Mouse (Mus musculus) frontal cortex, adult (tissue): Measurements from ENCODE around the gene Raet1e.
"Not testable (repeated sequence)": the region's sequence is repeated elsewhere in the genome, so short reads cannot be mapped to it uniquely, and the experiment has no call there.

Experiments
- ATAC-seq: cut with Nextera tagmentation; 2 replicates; pipeline ENCODE4 v1.9.2; 2017; ENCODE audit warnings: mild to moderate bottlenecking, moderate library complexity, mixed read lengths; ENCODE audit not compliant: low TSS enrichment

Raet1e gene

DNA sequence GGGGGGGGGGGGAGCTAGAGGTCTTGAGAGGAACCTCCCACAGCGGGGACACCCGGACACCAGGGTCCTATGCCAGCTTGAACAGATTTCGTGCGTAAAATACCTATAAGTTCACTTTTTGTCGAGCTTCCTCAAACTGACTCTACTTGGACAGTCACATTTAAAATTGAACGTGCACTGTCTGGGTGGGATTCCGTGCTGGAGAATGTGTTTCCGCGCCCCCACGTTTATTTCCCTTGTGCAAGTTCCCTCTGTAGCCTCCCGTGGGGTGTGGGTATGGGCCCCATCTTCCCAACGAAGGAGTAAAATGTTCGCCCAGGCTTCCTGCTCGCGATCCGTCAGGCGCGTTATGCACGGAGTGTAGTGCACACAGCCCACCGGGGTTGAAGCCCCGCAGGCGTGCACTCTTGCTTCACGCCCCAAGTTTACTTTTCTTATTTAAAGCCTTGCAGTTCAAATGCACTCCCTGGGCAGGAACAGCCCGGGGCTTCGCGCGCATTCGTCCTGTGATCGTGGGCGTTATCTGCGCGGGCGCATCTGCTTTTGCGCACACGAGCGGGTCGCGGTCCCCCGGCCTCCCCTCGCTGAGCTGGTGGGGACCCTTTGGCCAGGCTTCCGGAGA, 115.4 kb downstream of the Raet1e start:
- no peak for ATAC-seq

GRCm38 (mm10) chr10:22274445-22275057, 116.2 kb downstream of the Raet1e start:
- ATAC-seq, result no peak

GRCm38 (mm10) chr10:22278468-22278867, 120.1 kb downstream of the Raet1e start:
- ATAC-seq, result not testable (repeated sequence)

- ATAC-seq, result peak; percentile 81
Observed at GRCm38 (mm10) chr10:22282816-22283215, 124.4 kb downstream of the Raet1e start.

GRCm38 (mm10) chr10:22295676-22296075, 137.3 kb downstream of the Raet1e start:
- ATAC-seq, result no peak

DNA sequence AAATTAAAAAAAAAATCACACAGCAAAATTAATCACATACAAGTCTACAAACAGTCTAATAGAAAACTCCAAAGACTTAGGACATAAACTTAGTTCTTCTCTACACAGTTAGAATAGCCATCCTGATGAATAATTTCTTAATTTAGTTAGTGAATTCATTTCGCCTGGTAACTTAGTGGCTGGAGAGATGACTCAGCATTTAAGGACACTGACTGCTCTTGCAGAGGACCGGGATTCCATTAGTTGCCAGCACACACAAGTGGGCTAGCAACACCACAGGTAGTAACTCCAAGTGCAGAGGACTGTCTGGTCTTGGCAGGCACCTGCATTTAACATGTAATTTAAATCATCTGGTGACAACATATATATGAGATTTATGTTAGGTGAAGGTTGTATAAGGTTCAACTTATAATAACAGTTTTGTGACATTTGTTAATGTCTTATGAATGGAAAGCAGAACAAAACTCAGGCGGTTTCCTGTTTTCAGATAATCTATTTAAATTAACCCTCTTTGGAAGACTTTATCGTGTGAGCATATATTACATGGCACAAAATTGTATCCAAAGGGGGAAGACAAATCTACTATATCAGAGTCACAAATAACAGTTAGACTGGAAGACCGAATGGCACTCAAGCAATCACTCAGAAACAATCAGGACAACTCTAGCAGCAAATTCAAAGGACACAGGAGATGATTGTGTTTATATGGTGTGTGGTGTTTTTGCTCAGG, 138.8 kb downstream of the Raet1e start:
- no peak for ATAC-seq

GRCm38 (mm10) chr10:22297766-22298461, 139.5 kb downstream of the Raet1e start:
- peak; percentile 93 for ATAC-seq

GRCm38 (mm10) chr10:22299324-22299723, 141.0 kb downstream of the Raet1e start:
- ATAC-seq, result no peak

GRCm38 (mm10) chr10:22301641-22302040, 143.3 kb downstream of the Raet1e start:
- ATAC-seq, result no peak

GRCm38 (mm10) chr10:22302344-22303057, 144.1 kb downstream of the Raet1e start:
- no peak for ATAC-seq

DNA sequence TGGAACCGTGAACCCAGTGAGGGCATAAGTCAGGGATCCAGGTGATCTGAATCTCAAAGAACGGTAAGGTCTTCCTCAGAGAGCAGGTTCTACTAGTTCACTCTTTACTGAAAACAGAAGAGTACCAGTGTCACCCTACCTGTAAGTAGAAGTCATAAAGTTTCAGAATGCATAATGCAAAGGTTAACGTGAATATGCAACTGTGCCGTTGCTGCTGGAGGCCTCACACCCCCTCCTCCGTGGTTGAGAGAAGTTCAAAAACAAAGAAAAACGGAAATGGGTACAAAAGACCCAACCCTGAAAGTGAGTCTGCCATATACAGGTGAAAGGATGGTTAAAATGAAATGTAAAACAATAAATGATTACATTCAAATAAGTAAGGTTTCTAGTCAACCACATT, 145.4 kb downstream of the Raet1e start:
- ATAC-seq, result no peak

- no peak for ATAC-seq
Observed at GRCm38 (mm10) chr10:22305801-22306200, 147.4 kb downstream of the Raet1e start.

DNA sequence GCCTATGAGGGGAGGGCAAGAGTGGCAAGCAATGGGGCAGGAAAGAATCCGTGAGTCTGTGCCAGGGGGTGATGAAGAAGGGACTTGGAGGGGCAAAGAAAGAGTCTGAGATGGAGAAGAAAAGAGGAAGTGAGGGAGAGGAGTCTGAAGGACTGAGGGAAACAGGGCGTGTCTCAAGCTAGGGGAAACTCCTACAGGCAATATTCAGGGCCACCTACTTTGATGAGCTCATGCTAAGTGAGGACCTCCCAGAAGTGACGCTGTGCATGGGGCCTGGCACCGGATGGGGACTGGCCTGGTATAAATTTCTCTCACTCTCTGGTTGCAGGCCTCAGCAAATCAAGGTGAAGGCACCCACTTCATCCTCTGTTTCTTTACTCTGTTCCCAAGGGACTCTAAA, 148.1 kb downstream of the Raet1e start:
- no peak for ATAC-seq

- ATAC-seq, result no peak
Observed at GRCm38 (mm10) chr10:22308221-22308620, 149.9 kb downstream of the Raet1e start.

- ATAC-seq, result peak; percentile 84
Observed at GRCm38 (mm10) chr10:22322858-22323257, 164.5 kb downstream of the Raet1e start.

DNA sequence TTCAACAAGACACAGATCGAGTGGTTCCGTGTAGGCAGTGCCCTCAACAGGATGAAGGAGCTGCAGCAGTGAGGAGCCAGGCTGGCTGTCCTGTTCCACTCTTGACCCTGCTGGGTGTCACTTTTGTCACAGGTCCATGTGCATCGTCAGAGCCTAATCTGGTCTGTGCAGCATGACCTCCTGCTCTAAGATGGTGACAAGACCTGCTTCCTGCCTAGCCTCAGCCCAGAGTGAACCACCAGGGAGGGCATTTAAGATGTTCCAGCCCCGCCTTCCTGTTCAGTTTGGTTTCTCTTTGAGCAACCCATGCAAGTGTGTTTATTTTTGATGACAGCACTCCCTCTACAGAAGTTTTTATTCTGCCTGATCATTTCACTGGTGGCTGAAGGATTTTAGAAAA, 187.4 kb downstream of the Raet1e start:
- not testable (repeated sequence) for ATAC-seq

DNA sequence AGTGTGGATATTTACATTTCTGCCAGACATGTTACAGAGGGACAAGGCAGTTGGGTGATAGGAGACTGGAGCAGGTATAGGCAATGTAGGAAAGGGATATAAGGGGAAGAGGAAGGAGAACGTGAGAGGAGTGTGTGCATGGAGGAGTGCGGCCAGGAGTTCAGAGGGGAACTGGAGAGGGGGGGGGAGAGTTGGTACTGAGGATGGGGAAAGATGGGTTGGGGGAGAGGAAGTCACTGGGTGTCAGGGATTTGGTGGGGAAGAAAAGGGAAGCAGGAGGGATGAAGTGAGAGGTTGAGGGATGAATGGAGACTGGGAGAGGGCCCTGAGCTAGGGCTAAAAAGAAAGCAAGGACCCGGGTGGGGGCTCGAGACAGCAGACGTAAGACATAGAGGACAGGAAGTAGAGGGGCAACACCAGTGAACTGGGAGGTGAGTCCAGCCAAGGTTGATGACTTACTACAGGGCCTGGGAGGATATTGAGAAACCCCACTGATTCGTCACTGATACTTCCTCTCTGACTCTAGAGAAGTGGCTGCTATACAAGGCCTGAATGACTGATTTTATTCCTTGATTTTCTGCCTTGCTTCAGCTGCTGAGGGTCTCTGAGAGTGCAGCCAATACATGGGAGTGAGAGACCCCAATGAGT, 195.3 kb downstream of the Raet1e start:
- ATAC-seq, result not testable (repeated sequence)

GRCm38 (mm10) chr10:22354196-22354574, 195.8 kb downstream of the Raet1e start:
- not testable (repeated sequence) for ATAC-seq

GRCm38 (mm10) chr10:22357373-22357772, 199.0 kb downstream of the Raet1e start:
- peak; percentile 80 for ATAC-seq

GRCm38 (mm10) chr10:22360252-22360651, 201.9 kb downstream of the Raet1e start, which contains the start of gene Raet1d:
TSS of gene Raet1d (plus strand) at chr10:22360552.
- not testable (repeated sequence) for ATAC-seq

DNA sequence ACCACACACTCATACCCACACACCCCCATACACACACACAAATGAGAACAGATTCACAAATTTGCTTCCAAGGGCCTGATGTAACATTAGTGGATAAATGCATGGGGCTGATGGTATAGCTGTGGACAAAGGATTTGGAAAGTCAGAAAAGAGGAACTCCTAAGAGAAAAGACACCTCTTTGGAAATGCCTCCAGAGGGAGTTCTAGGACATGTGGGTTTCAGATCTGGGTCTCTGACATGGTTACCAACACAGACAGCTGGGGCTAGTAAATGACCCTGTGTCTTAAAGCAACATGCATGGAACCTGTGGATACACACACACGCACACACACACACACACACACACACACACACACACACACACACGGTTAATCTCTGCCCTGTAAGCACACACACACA, 202.6 kb downstream of the Raet1e start:
- not testable (repeated sequence) for ATAC-seq
